Mouse (Mus musculus) lung, adult 2 months (tissue): Measurements from ENCODE around the gene Oprm1.
"Not testable (repeated sequence)": the region's sequence is repeated elsewhere in the genome, so short reads cannot be mapped to it uniquely, and the experiment has no call there.

Source experiments
- CTCF ChIP-seq: fragments of 200-500 bp; IDR thresholded peaks from 2 replicates; pipeline ENCODE4 v1.5.1; 2011; ENCODE audit warnings: mild to moderate bottlenecking, low read length, control low read depth; ENCODE audit not compliant: insufficient read depth
- POLR2A ChIP-seq: fragments of 200-500 bp; IDR thresholded peaks from 2 replicates; pipeline ENCODE4 v1.6.1; 2011; ENCODE audit warnings: low read depth, mild to moderate bottlenecking, control low read depth, low read length, borderline replicate concordance; ENCODE audit errors: extremely low read depth

DNA sequence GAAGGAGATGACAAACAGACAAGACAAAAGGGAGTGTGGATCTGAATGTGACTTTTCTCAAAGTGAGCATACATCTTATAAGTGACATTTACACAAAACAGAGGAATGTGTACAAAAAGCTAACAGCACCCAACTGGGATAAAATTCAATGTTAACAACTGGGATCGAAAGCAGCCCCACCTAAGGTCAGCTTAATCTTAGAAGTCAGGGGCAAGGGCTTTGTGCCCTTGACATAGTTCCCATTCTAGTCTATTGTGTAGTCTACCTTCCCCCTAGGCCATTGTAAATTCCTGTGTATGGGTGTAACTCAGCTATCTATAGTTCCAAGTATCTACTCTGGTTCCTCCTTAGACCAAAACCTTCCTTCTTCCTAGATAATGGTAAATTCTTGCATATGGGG, 123.7 kb downstream of the Oprm1 start:
- not testable (repeated sequence) for TF ChIP-seq CTCF, POLR2A
